Mouse (Mus musculus) brown adipose tissue, adult 24 weeks (tissue): ENCODE measurements around the gene Sphk1. TPM values are rescaled to one million over a fixed set of nuclear protein-coding genes. Genes with fewer than 3 reads are reported as not detected.
A peak's percentile ranks its signal among the peaks of the same experiment; 100 is the strongest.
"Not testable (repeated sequence)": the region's sequence is repeated elsewhere in the genome, so short reads cannot be mapped to it uniquely, and the experiment has no call there.

Experiments
- H3K27ac ChIP-seq: fragments of 200-500 bp; replicated peaks from 2 replicates; pipeline ENCODE4 v1.5.1; 2012; ENCODE audit warnings: low read depth, mild to moderate bottlenecking, low read length
- H3K4me1 ChIP-seq: fragments of 200-500 bp; 2 replicates; pipeline ENCODE4 v1.6.1; 2012; ENCODE audit warnings: low read length, mixed read lengths; ENCODE audit not compliant: control insufficient read depth, insufficient read depth, insufficient read length
- H3K4me3 ChIP-seq: fragments of 200-500 bp; 2 replicates; pipeline ENCODE4 v1.5.1; 2012; ENCODE audit warnings: low read depth, mild to moderate bottlenecking, low read length, moderate library complexity; ENCODE audit not compliant: insufficient read depth
- polyA plus RNA-seq: library from polyadenylated mRNA; stranded (reverse); fragments of >200 nt; gene quantifications from 2 replicates; pipeline ENCODE4 v1.2.4, GENCODE M21; 2012; ENCODE audit not compliant: missing spikeins, insufficient read depth, insufficient read length

The Sphk1 gene
- not detected in 2 replicates for polyA plus RNA-seq

DNA sequence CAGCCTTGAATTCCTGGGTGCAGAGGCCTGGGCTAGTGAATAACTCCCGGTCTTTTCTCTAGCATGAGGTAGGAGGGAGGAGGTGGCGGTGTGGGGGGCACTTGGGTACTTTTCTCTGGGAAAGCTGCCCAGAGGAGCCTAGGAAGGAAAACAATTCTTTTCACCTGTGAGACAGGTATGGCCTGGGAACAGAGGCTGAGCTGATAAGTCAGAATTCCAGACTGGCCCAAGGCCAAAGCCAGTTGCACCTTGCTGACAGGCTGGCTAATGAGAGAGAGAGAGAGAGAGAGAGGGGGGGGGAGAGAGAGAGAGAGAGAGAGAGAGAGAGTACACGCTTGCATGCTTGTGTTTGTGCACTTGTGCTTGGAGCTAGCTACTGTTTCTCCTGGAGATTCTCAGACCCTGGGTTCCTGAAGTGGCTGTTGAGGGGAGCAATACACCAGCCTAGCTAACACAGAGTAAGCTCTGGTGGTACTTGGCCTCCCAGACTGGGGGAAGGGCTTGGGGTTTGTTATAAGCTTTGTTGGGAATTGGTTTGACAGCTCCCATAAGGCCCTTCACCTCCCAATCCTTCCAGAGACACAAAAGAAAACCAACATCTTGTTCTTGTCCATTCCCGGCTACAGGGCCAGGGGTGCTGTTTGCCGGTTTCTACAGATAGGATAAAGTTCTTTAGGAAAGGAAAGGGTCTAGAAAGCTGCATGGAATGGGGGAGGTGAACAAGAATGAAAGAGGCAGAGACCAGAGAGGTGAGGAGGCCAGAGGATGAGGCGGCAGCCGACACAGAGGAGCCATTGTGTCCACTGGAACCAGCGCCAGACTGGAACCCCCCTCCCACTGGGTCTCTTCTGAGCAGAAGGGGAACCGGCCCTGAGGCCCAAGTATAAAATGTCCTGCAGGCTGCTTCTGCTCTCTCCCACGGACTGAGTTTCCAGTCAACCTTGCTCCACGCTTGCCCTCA, at the start of gene Sphk1:
TSS of gene Sphk1 (plus strand) at position 739 of the 961 bp plus-strand sequence.
- Histone ChIP-seq H3K27ac (no peak within 1 kb of the TSS), H3K4me1 (0 out of 2 replicates have a peak, but pooled peaks cover 3% of the 10 kb centered on the region), H3K4me3 (peak within 1 kb of the TSS; percentile 64)

DNA sequence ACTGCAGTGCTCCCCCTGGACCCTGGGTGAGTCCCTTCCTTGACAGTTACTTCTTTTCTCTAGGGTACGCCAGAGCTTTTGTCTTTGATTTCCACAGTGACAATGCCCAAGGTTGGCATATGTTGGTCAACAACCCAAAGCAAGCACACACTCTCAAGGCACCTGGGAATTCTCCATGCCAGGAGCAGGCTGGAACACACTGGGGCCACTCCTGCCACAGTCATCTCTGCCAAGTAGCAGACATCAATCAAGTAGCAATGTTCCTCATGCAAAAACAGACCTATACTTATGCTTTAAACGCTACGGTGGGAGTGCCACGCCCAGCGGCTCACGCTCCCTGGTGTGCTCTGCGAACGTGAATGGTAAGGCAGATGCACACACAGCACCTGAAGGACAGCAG, 49.8 kb upstream of the Sphk1 start:
- peaks cover 3% of the 10 kb centered on the region; the same call in 1 of the 2 replicates for H3K4me1 ChIP-seq
- no peak overlapping the region for H3K27ac ChIP-seq
- no peak overlapping the region for H3K4me3 ChIP-seq

DNA sequence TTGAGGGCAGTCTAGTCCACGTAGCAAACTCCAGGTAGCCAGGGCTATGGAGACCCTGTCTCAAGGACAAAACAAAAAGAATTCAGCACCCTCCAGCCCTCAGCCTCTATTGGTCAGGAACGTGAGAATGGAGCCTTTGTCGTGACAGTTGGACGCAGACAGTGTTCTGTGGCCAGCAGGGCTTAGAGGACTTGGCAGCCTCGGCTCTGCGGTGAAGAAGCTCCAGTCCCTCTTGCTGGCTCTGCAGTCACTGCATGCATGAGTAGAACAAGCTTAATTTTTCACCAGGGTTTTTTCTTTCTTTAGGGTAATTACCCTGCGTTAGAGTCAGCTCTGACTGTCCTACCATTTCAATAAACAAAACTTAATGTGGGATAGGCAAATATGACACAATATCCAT, 48.9 kb upstream of the Sphk1 start:
- no peak overlapping the region for H3K4me3 ChIP-seq
- H3K4me1 ChIP-seq = peaks cover 2% of the 10 kb centered on the region; the same call in 1 of the 2 replicates
- no peak overlapping the region for H3K27ac ChIP-seq

DNA sequence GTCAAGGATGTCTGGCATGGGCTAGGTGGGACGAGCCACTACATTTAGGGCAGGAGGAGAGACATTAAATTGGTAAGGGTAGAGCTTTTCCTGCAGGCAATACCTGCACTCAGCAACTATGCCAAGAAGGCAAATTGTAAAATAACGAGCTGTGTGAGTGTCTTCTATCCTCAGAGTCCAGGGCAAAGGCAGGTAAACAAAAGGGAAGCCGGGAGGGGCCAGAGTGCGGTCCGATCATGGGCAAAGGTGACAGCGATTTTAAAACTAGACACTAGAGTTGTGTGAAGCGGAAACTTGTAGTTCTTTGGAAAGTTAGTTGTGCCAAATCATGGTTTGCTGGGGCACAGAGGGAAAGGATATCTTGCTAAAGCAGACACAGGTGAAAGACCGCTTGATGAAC, 46.5 kb upstream of the Sphk1 start:
- Histone ChIP-seq H3K27ac (no peak overlapping the region), H3K4me1 (peaks cover 5% of the 10 kb centered on the region), H3K4me3 (no peak overlapping the region)

DNA sequence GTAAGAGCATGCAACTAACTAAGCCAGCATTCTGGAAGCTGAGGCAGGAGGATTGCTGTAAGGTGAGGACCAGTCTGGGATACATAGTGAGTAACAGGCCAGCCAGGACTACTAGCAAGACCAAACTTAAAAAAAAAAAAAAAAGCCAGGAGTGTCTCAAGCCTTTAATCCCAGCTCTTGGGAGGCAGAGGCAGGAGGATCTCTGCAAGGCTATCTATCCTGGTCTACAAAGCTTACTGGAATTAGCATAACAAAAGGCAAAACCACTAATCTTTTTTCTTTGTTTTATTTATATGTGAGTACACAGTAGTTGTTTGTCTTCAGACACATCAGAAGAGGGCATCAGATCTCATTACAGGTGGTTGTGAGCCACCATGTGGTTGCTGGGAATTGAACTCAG, 42.5 kb upstream of the Sphk1 start:
- H3K4me1 ChIP-seq = peaks cover 3% of the 10 kb centered on the region; the same call in 1 of the 2 replicates
- no peak overlapping the region for H3K4me3 ChIP-seq
- no peak overlapping the region for H3K27ac ChIP-seq

DNA sequence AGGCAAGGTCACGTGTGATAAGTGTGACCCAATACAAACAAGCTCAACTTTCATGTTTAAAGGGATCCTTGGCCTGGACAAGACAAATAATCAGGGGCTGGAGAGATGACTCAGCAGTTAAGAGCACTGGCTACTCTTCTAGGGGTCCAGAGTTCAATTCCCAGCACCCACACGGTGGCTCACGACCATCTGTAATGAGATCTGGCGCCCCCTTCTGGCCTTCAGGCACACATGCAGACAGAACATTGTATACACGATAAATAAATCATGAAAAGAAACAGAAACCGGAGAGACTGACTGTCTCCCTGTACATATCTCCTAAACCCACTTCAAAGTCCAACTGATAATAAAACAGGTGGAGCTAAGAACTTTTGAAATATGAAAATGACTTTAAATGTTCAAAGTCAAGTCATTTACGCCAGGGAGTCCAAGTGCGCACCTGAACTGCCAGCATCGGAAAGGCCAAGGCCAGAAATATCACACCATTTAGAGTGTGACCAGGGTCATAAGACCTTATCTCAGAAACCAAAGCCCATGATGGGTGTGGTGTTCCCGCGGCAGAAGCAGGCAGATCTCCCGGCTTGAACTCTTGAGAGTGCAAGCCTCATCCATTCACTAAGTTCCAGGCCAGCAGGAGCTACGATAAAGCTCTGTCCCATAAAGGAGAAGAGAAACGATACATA, 41.9 kb upstream of the Sphk1 start:
- Histone ChIP-seq H3K27ac (no peak overlapping the region), H3K4me1 (peaks cover 3% of the 10 kb centered on the region; the same call in 1 of the 2 replicates), H3K4me3 (peak overlapping the region; percentile 91)

DNA sequence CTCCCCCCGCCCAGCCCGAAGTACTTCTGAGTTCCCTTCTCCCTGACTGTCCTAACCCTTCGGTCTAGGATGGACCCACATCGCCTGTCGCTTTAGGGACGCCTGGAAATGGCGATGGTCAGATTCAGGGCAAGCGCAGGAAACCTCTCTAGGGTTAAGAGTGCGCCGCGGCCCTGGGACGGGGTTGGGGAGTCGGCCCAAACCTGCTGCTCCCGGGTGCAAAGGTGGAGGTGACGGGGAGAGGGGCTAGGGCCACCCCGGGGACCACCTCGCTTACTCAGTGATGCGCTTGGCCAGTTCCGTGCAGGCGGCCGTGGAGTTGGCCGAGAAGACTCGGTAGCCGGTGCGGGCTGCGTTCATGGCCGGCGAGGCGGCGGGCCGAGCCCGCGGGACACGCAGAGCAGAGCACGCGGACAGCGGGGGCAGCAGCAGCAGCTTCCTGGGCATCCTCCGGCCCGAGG, 40.9 kb upstream of the Sphk1 start:
- Histone ChIP-seq H3K27ac (no peak overlapping the region), H3K4me1 (peaks cover 3% of the 10 kb centered on the region; the same call in 1 of the 2 replicates), H3K4me3 (peak overlapping the region; percentile 91)

DNA sequence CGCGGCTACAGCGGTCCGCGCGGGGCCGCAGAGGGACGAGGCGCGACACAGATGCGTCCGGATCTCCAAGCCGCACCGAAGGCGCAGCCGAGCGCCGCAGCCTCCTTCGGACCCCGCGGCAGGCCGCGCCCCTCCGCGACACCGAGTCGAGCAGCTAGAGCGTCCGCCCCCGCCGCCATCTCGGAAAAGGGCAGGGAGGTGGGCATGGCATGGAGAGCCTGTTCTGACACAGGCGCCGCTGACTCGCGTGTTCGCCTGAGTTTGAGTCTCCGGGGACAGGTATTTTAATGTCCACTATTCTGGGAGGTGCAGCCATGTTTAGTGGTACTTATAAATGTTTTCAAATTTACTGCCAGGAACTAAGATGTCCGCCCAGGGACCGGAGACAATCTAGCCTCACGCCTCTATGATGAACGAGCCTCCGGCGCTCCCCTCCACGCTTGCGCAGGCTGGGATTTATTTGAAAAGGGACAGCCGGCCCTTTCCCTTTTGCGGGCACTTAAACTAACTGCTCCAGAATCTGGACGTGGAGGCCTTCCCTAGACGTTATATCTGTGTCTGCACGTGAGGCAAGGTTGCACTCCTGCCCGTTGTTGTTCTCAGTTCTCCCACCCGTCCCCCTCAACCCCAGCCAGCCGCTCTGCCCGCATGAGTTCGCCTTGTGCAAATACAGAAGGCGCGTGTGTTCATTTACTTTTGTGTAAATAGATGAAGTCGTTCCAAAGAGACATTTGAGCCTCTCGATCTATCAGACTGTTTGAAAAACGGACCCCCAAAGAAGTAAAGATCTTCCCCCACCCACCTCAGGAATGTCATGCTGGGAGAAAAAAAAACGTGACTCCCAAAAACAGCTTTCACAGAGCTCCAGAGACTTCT, 40.3 kb upstream of the Sphk1 start:
- peak overlapping the region; percentile 91 for H3K4me3 ChIP-seq
- H3K4me1 ChIP-seq = peaks cover 3% of the 10 kb centered on the region; the same call in 1 of the 2 replicates

DNA sequence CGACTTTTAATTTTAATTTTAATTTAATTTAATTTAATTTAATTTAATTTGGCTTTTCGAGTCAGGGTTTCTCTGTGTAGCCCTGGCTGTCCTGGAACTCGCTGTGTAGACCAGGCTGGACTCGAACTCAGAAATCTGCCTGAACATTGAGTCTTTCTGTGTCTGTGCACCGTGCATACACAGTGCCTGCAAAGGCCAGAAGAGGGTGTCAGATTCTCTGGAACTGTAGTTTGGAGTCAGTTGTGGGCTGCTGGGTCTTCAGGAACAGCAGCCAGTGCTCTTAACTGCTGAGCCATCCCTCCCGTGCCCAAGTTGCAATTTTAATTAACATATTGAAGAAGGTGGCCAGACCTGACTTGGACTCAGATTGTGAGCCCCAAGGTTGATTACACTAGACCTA, 39.4 kb upstream of the Sphk1 start:
- H3K4me1 ChIP-seq = peaks cover 3% of the 10 kb centered on the region; the same call in 1 of the 2 replicates
- no peak overlapping the region for H3K4me3 ChIP-seq
- no peak overlapping the region for H3K27ac ChIP-seq

More for the DNA sequence above, 40.3 kb upstream of the Sphk1 start:
- peak overlapping the region; percentile 99 for H3K27ac ChIP-seq

DNA sequence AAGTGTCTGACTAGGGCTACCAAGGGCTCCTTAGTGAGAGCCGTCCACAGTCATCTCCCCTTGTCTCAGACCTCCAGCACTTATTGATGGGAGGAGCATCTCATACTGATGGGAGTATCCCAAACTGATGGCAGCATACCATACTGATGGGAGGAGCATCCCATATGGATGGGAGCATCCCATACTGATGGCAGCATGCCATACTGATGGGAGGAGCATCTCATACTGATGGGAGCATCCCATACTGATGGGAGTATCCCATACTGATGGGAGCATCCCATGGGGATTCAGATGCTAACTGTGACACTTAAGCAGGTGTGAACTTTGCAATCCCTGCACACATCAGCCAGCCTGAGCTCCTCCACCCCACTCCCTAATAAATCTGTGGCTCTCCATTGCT, 38.2 kb upstream of the Sphk1 start:
- H3K4me3 ChIP-seq, H3K4me1 ChIP-seq, H3K27ac ChIP-seq: not testable (repeated sequence)

DNA sequence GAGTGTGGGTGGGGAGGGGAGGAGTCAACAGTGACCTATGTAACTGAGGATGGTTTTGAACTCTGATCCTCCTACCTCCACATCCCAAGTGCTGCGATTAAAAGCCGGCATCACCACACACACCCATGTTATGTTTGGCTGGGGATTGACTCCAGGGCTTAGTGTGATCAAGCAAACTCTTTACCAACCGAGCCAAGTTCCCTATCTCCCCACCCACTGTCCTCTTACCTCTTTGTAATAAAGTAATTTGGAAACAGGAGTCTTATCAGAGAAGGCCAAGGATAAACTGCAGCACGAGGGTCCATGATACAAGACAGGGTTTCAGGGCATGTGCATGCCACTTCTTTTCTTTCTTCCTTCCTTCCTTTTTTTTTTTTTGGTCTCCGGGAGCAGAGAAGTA, 37.5 kb upstream of the Sphk1 start:
- no peak overlapping the region for H3K4me3 ChIP-seq
- H3K4me1 ChIP-seq = peaks cover 3% of the 10 kb centered on the region; the same call in 1 of the 2 replicates
- no peak overlapping the region for H3K27ac ChIP-seq

DNA sequence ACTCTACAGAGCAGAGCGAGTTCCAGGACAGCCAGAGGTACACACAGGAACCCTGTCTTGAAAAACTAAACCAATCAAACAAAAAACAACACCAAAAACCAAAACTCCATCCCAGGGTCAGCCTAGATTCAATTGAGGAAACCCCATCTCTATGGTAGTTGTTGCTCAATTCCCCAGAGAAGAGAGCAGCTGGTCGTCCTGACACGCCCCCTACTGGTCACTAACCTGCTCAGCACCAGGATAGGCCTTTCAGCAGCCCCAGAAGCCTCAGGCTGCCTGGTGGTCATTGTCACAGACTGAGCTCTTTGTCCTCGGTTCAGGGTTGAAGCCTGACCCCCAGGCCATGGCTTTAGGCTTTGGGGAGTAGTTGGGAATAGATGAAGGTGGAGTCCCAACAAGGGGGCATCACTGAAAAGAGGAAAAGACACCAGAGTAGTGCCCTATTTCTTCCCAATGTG, 36.9 kb upstream of the Sphk1 start, which contains the start of gene Prpsap1:
TSS of gene Prpsap1 (minus strand) at position 408 of the 458 bp plus-strand sequence.
- Histone ChIP-seq H3K4me1 (peaks cover 3% of the 10 kb centered on the region; the same call in 1 of the 2 replicates), H3K4me3 (no peak within 1 kb of the TSS), H3K27ac (peak within 1 kb of the TSS; percentile 16; the same call in 1 of the 2 replicates)

DNA sequence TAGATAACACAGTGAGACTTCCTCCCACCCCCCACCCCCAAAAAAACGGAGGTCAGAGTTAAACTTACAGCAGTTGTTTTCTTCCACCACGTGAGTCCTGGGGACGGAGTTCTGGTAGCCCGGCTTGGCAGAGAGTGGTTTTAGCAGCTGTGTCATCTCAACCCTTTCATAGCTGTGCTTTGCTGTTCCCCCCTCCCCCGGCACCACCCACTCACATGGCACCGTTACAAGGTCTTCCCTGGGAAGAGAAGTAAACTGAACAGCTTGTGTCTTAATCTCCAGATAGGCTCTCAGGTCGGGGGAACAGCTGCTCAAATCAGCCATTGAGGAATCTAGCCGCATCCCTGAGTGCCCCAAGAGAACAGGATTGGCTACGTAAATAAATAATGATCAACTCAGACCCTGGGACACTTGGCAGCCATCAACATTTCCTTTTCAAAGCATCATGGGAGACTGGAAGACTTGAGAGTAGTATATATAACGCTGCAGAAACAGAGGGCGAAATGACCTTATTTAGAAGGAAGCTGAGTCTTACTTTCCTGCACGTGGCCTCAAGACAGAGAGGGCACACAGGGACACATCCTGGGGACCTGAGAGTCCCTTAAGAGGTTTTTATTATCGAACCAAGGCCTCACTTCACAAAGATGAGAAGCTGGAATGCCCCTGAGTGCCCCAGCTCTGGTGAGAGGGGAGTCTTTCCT, 36.1 kb upstream of the Sphk1 start:
- no peak overlapping the region for H3K4me3 ChIP-seq
- no peaks in the 10 kb centered on the region; the same call in 1 of the 2 replicates for H3K4me1 ChIP-seq
- peak overlapping the region; percentile 16; the same call in 1 of the 2 replicates for H3K27ac ChIP-seq

DNA sequence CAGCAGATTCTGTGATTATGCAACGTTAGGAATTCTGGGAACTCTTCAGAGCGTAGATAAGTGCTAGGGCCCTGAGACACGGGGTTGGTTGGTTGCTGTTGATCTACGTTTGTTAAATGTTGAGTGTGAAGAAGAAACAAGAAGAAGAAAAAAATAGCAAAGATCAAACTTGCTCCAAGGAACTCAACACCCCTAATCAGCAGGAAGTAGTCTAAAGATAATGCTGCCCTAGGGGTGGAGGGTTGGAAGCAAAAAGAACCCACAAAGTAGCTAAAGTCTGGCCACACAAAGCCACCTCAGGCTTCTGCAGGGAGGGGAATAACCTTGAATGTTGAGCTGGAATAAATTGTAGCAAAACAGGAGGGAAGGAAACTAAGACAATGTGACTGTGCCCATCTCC, 33.4 kb upstream of the Sphk1 start:
- Histone ChIP-seq H3K4me1 (no peaks in the 10 kb centered on the region), H3K4me3 (no peak overlapping the region), H3K27ac (no peak overlapping the region)
